Mouse (Mus musculus) CD4-positive naive resting alpha-beta T cell, adult 57 days (primary cell): ENCODE data around the gene Slfn5. TPM values are rescaled to one million over a fixed set of nuclear protein-coding genes. Genes with fewer than 3 reads are reported as not detected.

ENCODE experiments used
- total RNA-seq: library from RNA; stranded (reverse); gene quantifications from one replicate; pipeline ENCODE4 v1.2.4, GENCODE M21; 2023

The Slfn5 gene
- total RNA-seq = 71.1 TPM

GRCm38 (mm10) chr11:82950736-82951481 lies at the start of gene Slfn5:
Gene Slfn5 (plus strand): TSS chr11:82951349.

GRCm38 (mm10) chr11:82907651-82908607 lies 43.2 kb upstream of the Slfn5 start, which contains the start of gene Nle1:
Gene Nle1 (minus strand): TSS chr11:82908411.

GRCm38 (mm10) chr11:82910250-82910649 lies 40.9 kb upstream of the Slfn5 start, which contains the start of gene Unc45b:
Gene Unc45b (plus strand): TSS chr11:82910550.

GRCm38 (mm10) chr11:82991469-82992166 lies 40.5 kb downstream of the Slfn5 start, which contains the start of gene Slfn9:
Gene Slfn9 (minus strand): TSS chr11:82991830.

Other genes starting within 250 kb of the Slfn5 start
- 0.62 TPM for gene Cct6b, start 187.0 kb upstream of the Slfn5 start, total RNA-seq
- gene Zfp830, start 187.0 kb upstream of the Slfn5 start, total RNA-seq = 40.3 TPM
- gene Lig3, start 170.2 kb upstream of the Slfn5 start, total RNA-seq = 34.2 TPM
- 19.4 TPM for gene Rffl, start 80.1 kb upstream of the Slfn5 start, total RNA-seq
- gene Rad51d, start 60.7 kb upstream of the Slfn5 start, total RNA-seq = 20.8 TPM
- not detected for gene Fndc8, start 59.2 kb upstream of the Slfn5 start, total RNA-seq
- 109 TPM for gene Nle1, start 42.9 kb upstream of the Slfn5 start, total RNA-seq
- not detected for gene Unc45b, start 40.8 kb upstream of the Slfn5 start, total RNA-seq
- 17.7 TPM for gene Slfn9, start 40.5 kb downstream of the Slfn5 start, total RNA-seq
- gene Slfn8, start 69.5 kb downstream of the Slfn5 start, total RNA-seq = 43.8 TPM
- 186 TPM for gene Slfn2, start 113.8 kb downstream of the Slfn5 start, total RNA-seq
- gene Slfn1, start 165.5 kb downstream of the Slfn5 start, total RNA-seq = 144 TPM
- 1.7 TPM for gene Slfn4, start 223.8 kb downstream of the Slfn5 start, total RNA-seq
- 7.7 TPM for gene Slfn3, start 240.0 kb downstream of the Slfn5 start, total RNA-seq